Mouse (Mus musculus) adrenal gland, adult 8-10 months (tissue): ENCODE data around the gene Prpf19. TPM values are rescaled to one million over a fixed set of nuclear protein-coding genes. Genes with fewer than 3 reads are reported as not detected.

Experiments used
- DNase-seq: peaks from one replicate; pipeline ENCODE4 v3.0.0; 2022
- total RNA-seq, 4 experiments: library from RNA; stranded (reverse); gene quantifications; 2 replicates each; pipeline ENCODE4 v1.2.4; 2022

Gene Prpf19
- total RNA-seq: 100 to 1,000 TPM; 202 to 232 (median 221) TPM

- peak; percentile 97 for DNase-seq
Measured at GRCm38 (mm10) chr19:10895016-10895528, at the start of gene Prpf19. Gene Prpf19 (plus strand): TSS chr19:10895231.

GRCm38 (mm10) chr19:10845454-10845853 lies 49.6 kb upstream of the Prpf19 start:
- no peak for DNase-seq

- DNase-seq: no peak
Measured at GRCm38 (mm10) chr19:10846150-10846549, 48.9 kb upstream of the Prpf19 start.

- DNase-seq: peak; percentile 56
Measured at GRCm38 (mm10) chr19:10847311-10848087, 47.5 kb upstream of the Prpf19 start.

- DNase-seq: no peak
Measured at GRCm38 (mm10) chr19:10855422-10855821, 39.6 kb upstream of the Prpf19 start.

- DNase-seq: no peak
Measured at GRCm38 (mm10) chr19:10856520-10856919, 38.5 kb upstream of the Prpf19 start.

GRCm38 (mm10) chr19:10860072-10860497 lies 34.9 kb upstream of the Prpf19 start:
- no peak for DNase-seq

GRCm38 (mm10) chr19:10866351-10866750 lies 28.7 kb upstream of the Prpf19 start:
- DNase-seq: no peak

GRCm38 (mm10) chr19:10867946-10868622 lies 26.9 kb upstream of the Prpf19 start:
- no peak for DNase-seq

GRCm38 (mm10) chr19:10868623-10869141 lies 26.3 kb upstream of the Prpf19 start:
- no peak for DNase-seq

GRCm38 (mm10) chr19:10869241-10869885 lies 25.7 kb upstream of the Prpf19 start:
- DNase-seq: peak; percentile 64

GRCm38 (mm10) chr19:10869886-10870527 lies 25.0 kb upstream of the Prpf19 start, which contains the start of gene Tmem132a:
Gene Tmem132a (minus strand): TSS chr19:10869940.
- DNase-seq: no peak

- DNase-seq: peak; percentile 50
Measured at GRCm38 (mm10) chr19:10870676-10871075, 24.4 kb upstream of the Prpf19 start.

- DNase-seq: no peak
Measured at GRCm38 (mm10) chr19:10871328-10871961, 23.6 kb upstream of the Prpf19 start.

GRCm38 (mm10) chr19:10878201-10878837 lies 16.7 kb upstream of the Prpf19 start:
- DNase-seq: no peak

- DNase-seq: no peak
Measured at GRCm38 (mm10) chr19:10880085-10880974, 14.7 kb upstream of the Prpf19 start.

- no peak for DNase-seq
Measured at GRCm38 (mm10) chr19:10880975-10881425, 14.0 kb upstream of the Prpf19 start.

- DNase-seq: peak; percentile 91
Measured at GRCm38 (mm10) chr19:10881426-10882154, 13.4 kb upstream of the Prpf19 start, which contains the start of gene Tmem109. Gene Tmem109 (minus strand): TSS chr19:10882001.

GRCm38 (mm10) chr19:10892201-10892600 lies 2.8 kb upstream of the Prpf19 start:
- DNase-seq: no peak
